Mouse (Mus musculus) CH12.LX (cell line): ENCODE measurements around the gene Jmy. TPM values are rescaled to one million over a fixed set of nuclear protein-coding genes. Genes with fewer than 3 reads are reported as not detected.

Source experiments
- DNase-seq: peaks from one replicate; pipeline ENCODE4 v3.0.0-alpha.2; 2013; ENCODE audit errors: extremely low read depth
- H3K27ac ChIP-seq: 2 replicates; pipeline ENCODE4 v1.5.1; 2012; ENCODE audit warnings: low read depth, mild to moderate bottlenecking, control low read depth, moderate library complexity; ENCODE audit not compliant: insufficient read depth
- H3K27me3 ChIP-seq: replicated peaks from 2 replicates; pipeline ENCODE3; 2012; ENCODE audit warnings: inconsistent platforms
- H3K36me3 ChIP-seq, 2 experiments: replicated peaks in 1 of 2; 2 replicates each; pipeline versions ENCODE3 to v1.6.1; 2012; ENCODE audit warnings: inconsistent platforms in 1 of 2, low read length in 1 of 2, mild to moderate bottlenecking in 1 of 2, mixed read lengths in 1 of 2, moderate library complexity in 1 of 2; ENCODE audit not compliant: control insufficient read depth in 1 of 2, insufficient read depth in 1 of 2
- H3K4me1 ChIP-seq, 2 experiments: 2 replicates each; pipeline ENCODE4 v1.6.1; 2012; ENCODE audit warnings: inconsistent platforms in 1 of 2, moderate library complexity in 1 of 2; ENCODE audit not compliant: insufficient read depth in 2 of 2, control insufficient read depth in 1 of 2
- H3K4me2 ChIP-seq: 2 replicates; pipeline ENCODE4 v1.6.1; 2012; ENCODE audit warnings: low read depth, mild to moderate bottlenecking, control low read depth; ENCODE audit not compliant: poor library complexity, insufficient read depth, severe bottlenecking
- H3K4me3 ChIP-seq, 3 experiments: fragments of 150-350 bp in 1 of 3; sonication (generic) in 1 of 3; replicated peaks in 1 of 3; 2 replicates each; pipeline versions ENCODE3 to v1.5.1; 2011 to 2012; ENCODE audit warnings: low read depth in 2 of 3, low read length in 2 of 3, mild to moderate bottlenecking in 2 of 3, moderate library complexity in 2 of 3, control low read depth in 1 of 3, improper control_type of control experiment in 1 of 3, inconsistent platforms in 1 of 3, mixed read lengths in 1 of 3; ENCODE audit not compliant: poor library complexity in 1 of 3
- H3K79me2 ChIP-seq: replicated peaks from 2 replicates; pipeline ENCODE4 v1.6.1; 2012; ENCODE audit warnings: mild to moderate bottlenecking, moderate library complexity; ENCODE audit not compliant: control insufficient read depth, poor library complexity, insufficient read depth, severe bottlenecking; ENCODE audit errors: extremely low read depth
- H3K9ac ChIP-seq: 2 replicates; pipeline ENCODE4 v1.6.1; 2012; ENCODE audit warnings: low read depth, mild to moderate bottlenecking, control low read depth, moderate library complexity; ENCODE audit not compliant: insufficient read depth
- H3K9me3 ChIP-seq: replicated peaks from 2 replicates; pipeline ENCODE3; 2012; ENCODE audit warnings: low read length, inconsistent platforms, mixed read lengths
- BHLHE40 ChIP-seq: IDR thresholded peaks from 2 replicates; pipeline ENCODE4 v1.6.1; 2011; ENCODE audit warnings: mild to moderate bottlenecking, low read depth, low read length, improper control_type of control experiment
- ELF1 ChIP-seq: IDR thresholded peaks from 2 replicates; pipeline ENCODE4 v1.6.1; 2014; ENCODE audit warnings: low read depth, mild to moderate bottlenecking, inconsistent platforms, low read length, improper control_type of control experiment
- JUN ChIP-seq: IDR thresholded peaks from 2 replicates; pipeline ENCODE4 v1.6.1; 2011; ENCODE audit warnings: low read depth, mild to moderate bottlenecking, low read length, improper control_type of control experiment, moderate library complexity; ENCODE audit not compliant: insufficient read depth
- KAT2A ChIP-seq: IDR thresholded peaks from 2 replicates; pipeline ENCODE4 v1.6.1; 2012; ENCODE audit warnings: low read length, improper control_type of control experiment, inconsistent platforms; ENCODE audit not compliant: insufficient replicate concordance
- MAZ ChIP-seq: IDR thresholded peaks from 2 replicates; pipeline ENCODE4 v1.6.1; 2012; ENCODE audit warnings: low read depth, mild to moderate bottlenecking, inconsistent platforms, low read length, improper control_type of control experiment, moderate library complexity
- MEF2A ChIP-seq: IDR thresholded peaks from 2 replicates; pipeline ENCODE4 v1.6.1; 2014; ENCODE audit warnings: low read depth, mild to moderate bottlenecking, inconsistent platforms, low read length, improper control_type of control experiment, borderline replicate concordance
- MXI1 ChIP-seq: IDR thresholded peaks from 2 replicates; pipeline ENCODE4 v1.6.1; 2011; ENCODE audit warnings: mild to moderate bottlenecking, low read depth, low read length, improper control_type of control experiment
- NRF1 ChIP-seq: IDR thresholded peaks from 2 replicates; pipeline ENCODE4 v1.6.1; 2014; ENCODE audit warnings: low read depth, mild to moderate bottlenecking, inconsistent platforms, low read length, improper control_type of control experiment, moderate library complexity
- POLR2AphosphoS2 ChIP-seq: IDR thresholded peaks from 2 replicates; pipeline ENCODE4 v1.6.1; 2011; ENCODE audit warnings: low read depth, low read length, improper control_type of control experiment
- RAD21 ChIP-seq: IDR thresholded peaks from 2 replicates; pipeline ENCODE4 v1.6.1; 2011; ENCODE audit warnings: low read depth, mild to moderate bottlenecking, low read length, improper control_type of control experiment, moderate library complexity
- RCOR1 ChIP-seq: conservative IDR thresholded peaks from 2 replicates; pipeline ENCODE4 v1.6.1; 2012; ENCODE audit warnings: low read depth, mild to moderate bottlenecking, inconsistent platforms, low read length, improper control_type of control experiment
- SIN3A ChIP-seq: IDR thresholded peaks from 2 replicates; pipeline ENCODE4 v1.6.1; 2012; ENCODE audit warnings: low read length, improper control_type of control experiment, inconsistent platforms
- TBP ChIP-seq: conservative IDR thresholded peaks from 2 replicates; pipeline ENCODE4 v1.6.1; 2011; ENCODE audit warnings: low read depth, low read length, improper control_type of control experiment
- TCF12 ChIP-seq: IDR thresholded peaks from 2 replicates; pipeline ENCODE4 v1.6.1; 2014; ENCODE audit warnings: low read depth, mild to moderate bottlenecking, inconsistent platforms, low read length, improper control_type of control experiment
- ZC3H11A ChIP-seq: IDR thresholded peaks from 2 replicates; pipeline ENCODE4 v1.6.1; 2012; ENCODE audit warnings: low read depth, mild to moderate bottlenecking, inconsistent platforms, low read length, improper control_type of control experiment
- ZKSCAN1 ChIP-seq: IDR thresholded peaks from 2 replicates; pipeline ENCODE4 v1.6.1; 2012; ENCODE audit warnings: low read depth, inconsistent platforms, low read length, improper control_type of control experiment, borderline replicate concordance
- ZMIZ1 ChIP-seq: IDR thresholded peaks from 2 replicates; pipeline ENCODE4 v1.6.1; 2012; ENCODE audit warnings: low read depth, mild to moderate bottlenecking, inconsistent platforms, low read length, improper control_type of control experiment
- dilution Hi-C: fragments of 300-500 bp; cut with MboI; formaldehyde crosslinking; loops from 2 replicates; pipeline ENCODE4 v1.14.3; 2020; ENCODE audit warnings: low sequenced_read_pairs; ENCODE audit not compliant: extremely low pct_unique_long_range_greater_than_20kb, extremely low pct_ligation_motif_present
- in situ Hi-C: fragments of 300-500 bp; cut with MboI; formaldehyde crosslinking; loops from 3 replicates; pipeline ENCODE4 v1.14.3; 2019; ENCODE audit warnings: low sequenced_read_pairs, low pct_ligation_motif_present, low pct_unique_long_range_greater_than_20kb, mixed read lengths
- polyA plus RNA-seq: library from polyadenylated mRNA; unstranded; fragments of >175 nt; gene quantifications from 2 replicates; pipeline ENCODE4 v1.2.1, GENCODE M21; 2012; ENCODE audit warnings: low read depth; ENCODE audit not compliant: insufficient read length
- total RNA-seq, 2 experiments: library from RNA; depleted of rRNA; stranded (reverse); fragments of 300-350 nt in 1 of 2; fragments of >200 nt in 1 of 2; gene quantifications; 2 replicates each; pipeline ENCODE4 v1.2.3; 2012 to 2014

Jmy gene
- total and polyA plus RNA-seq, 3 experiments = 2.4 to 3.3 (median 3.3) TPM

- dilution Hi-C loops = no loop called here
- H3K79me2 ChIP-seq = peaks cover 4% of the 10 kb centered on the region
- TF ChIP-seq KAT2A = no peak
- 0 out of 2 replicates have a peak, but pooled peaks have one; percentile 22 for TF ChIP-seq MXI1
- TF ChIP-seq TBP = no peak
- no peak for TF ChIP-seq ELF1
- TF ChIP-seq ZMIZ1 = no peak
Observed at GRCm38 (mm10) chr13:93496977-93497376, 2.6 kb downstream of the Jmy start.

DNA sequence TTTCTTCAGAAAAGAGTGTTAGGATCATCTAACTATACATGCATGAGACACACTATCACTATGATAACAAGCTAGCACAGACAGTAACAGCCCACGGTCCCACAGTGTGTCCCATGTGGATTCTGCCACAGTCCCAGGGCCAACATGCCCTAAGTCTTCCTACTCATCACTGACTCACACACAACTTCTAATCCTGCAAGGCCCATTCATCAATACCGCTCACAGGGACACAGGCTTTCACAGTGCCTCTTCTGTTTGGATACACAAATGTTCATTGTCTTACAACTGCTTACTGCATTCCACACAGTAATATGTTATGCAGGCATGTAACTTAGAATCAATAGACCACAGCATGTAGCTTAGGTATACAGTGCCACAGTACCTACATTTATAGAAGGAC, 11.1 kb downstream of the Jmy start:
- in situ Hi-C loops (no loop called here), dilution Hi-C loops (no loop called here)
- H3K9ac ChIP-seq = no peak overlapping the region
- no peak overlapping the region for H3K4me2 ChIP-seq
- H3K36me3 ChIP-seq = peaks cover 6 to 35% of the 10 kb centered on the region in 2 experiments
- DNase-seq = no peak
- H3K79me2 ChIP-seq = peaks cover 2% of the 10 kb centered on the region; the same call in 1 of the 2 replicates
- TF ChIP-seq TCF12 = no peak
- TF ChIP-seq SIN3A = no peak
- no peak for TF ChIP-seq MAZ
- TF ChIP-seq RAD21 = no peak
- no peak for TF ChIP-seq JUN
- no peak for TF ChIP-seq ZMIZ1
- no peak for TF ChIP-seq NRF1
- no peak for TF ChIP-seq ZC3H11A
- no peak for TF ChIP-seq BHLHE40
- TF ChIP-seq POLR2AphosphoS2 = no peak
- TF ChIP-seq RCOR1 = no peak
- no peak for TF ChIP-seq ZKSCAN1
- TF ChIP-seq MEF2A = no peak
- no peak overlapping the region for H3K4me3 ChIP-seq
- H3K4me1 ChIP-seq = no peaks in the 10 kb centered on the region
- H3K9me3 ChIP-seq = no peaks in the 10 kb centered on the region
- H3K27ac ChIP-seq = no peak overlapping the region
- H3K27me3 ChIP-seq = no peaks in the 10 kb centered on the region

More at GRCm38 (mm10) chr13:93496977-93497376, 2.6 kb downstream of the Jmy start:
- no peak overlapping the region for H3K27ac ChIP-seq
- H3K4me1 ChIP-seq = peaks cover 0 to 27% of the 10 kb centered on the region in 2 experiments; a peak in 2 of 4 replicates
- H3K4me2 ChIP-seq = peak overlapping the region; percentile 90
- H3K4me3 ChIP-seq = peak overlapping the region in 1 of 3 experiments; percentile 80
- H3K9ac ChIP-seq = peak overlapping the region; percentile 17; the same call in 1 of the 2 replicates
- no peaks in the 10 kb centered on the region for H3K9me3 ChIP-seq
- peaks cover 1% of the 10 kb centered on the region for H3K27me3 ChIP-seq
- in situ Hi-C loops = no loop called here
- DNase-seq = no peak
- H3K36me3 ChIP-seq = peaks cover 2 to 14% of the 10 kb centered on the region in 2 experiments
